Mouse (Mus musculus): ENCODE data around the gene Shc3. TPM values are rescaled to one million over a fixed set of nuclear protein-coding genes. Genes with fewer than 3 reads are reported as not detected.

The Shc3 gene
- total and polyA plus RNA-seq, 3 experiments = not detected

- Histone ChIP-seq H3K36me3 (ENCODE audit: control insufficient read depth in 1 of 2, insufficient read depth in 2 of 2, low read length in 2 of 2) (no peaks in the 10 kb centered on the region), H3K4me1 (ENCODE audit: control insufficient read depth in 1 of 2, insufficient read depth in 2 of 2, low read length in 2 of 2) (no peaks in the 10 kb centered on the region), H3K79me2 (ENCODE audit: control insufficient read depth, insufficient read depth, low read length, poor library complexity) (no peaks in the 10 kb centered on the region), H3K9ac (ENCODE audit: control insufficient read depth, low read depth, low read length, poor library complexity, severe bottlenecking) (no peak overlapping the region), H3K27me3 (ENCODE audit: control insufficient read depth in 1 of 2, insufficient read depth in 2 of 2, low read length in 2 of 2) (no peaks in the 10 kb centered on the region), H3K4me3 (ENCODE audit: control insufficient read depth in 1 of 2, insufficient read depth in 1 of 2, low read depth in 2 of 2, low read length in 2 of 2) (no peak overlapping the region), H3K27ac (ENCODE audit: control insufficient read depth, low read depth, low read length) (no peak overlapping the region), H3K9me3 (replicated peaks; ENCODE audit: insufficient read depth, low read length) (no peaks in the 10 kb centered on the region)
- TF ChIP-seq NELFE (IDR thresholded peaks at IDR 0.05; ENCODE audit: low read depth, low read length) (no peak), ZMIZ1 (IDR thresholded peaks at IDR 0.05; ENCODE audit: low read depth, low read length) (no peak), TAL1 (IDR thresholded peaks at IDR 0.05; ENCODE audit: low read length) (no peak), USF1 (IDR thresholded peaks at IDR 0.05; ENCODE audit: low read depth, low read length) (no peak), CTCF (IDR thresholded peaks at IDR 0.05 in 2 of 3, conservative IDR thresholded peaks at IDR 0.05 in 1 of 3; ENCODE audit: control insufficient read depth in 1 of 3, insufficient read depth in 1 of 3, low read depth in 2 of 3, low read length in 3 of 3, poor library complexity in 1 of 3, severe bottlenecking in 1 of 3) (no peak), MYC (IDR thresholded peaks at IDR 0.05; ENCODE audit: low read depth, low read length) (no peak), MYB (IDR thresholded peaks at IDR 0.05; ENCODE audit: low read depth, low read length) (no peak), CHD2 (IDR thresholded peaks at IDR 0.05; ENCODE audit: low read length) (no peak), SIN3A (IDR thresholded peaks at IDR 0.05; ENCODE audit: low read length) (no peak), KAT2A (conservative IDR thresholded peaks at IDR 0.05; ENCODE audit: low read depth, low read length) (no peak), POLR2A (IDR thresholded peaks at IDR 0.05; ENCODE audit: control insufficient read depth in 1 of 2, insufficient read depth in 1 of 2, low read depth in 1 of 2, low read length in 2 of 2, poor library complexity in 1 of 2) (no peak), ZKSCAN1 (IDR thresholded peaks at IDR 0.05; ENCODE audit: low read depth, low read length) (no peak), E2F4 (IDR thresholded peaks at IDR 0.05; ENCODE audit: borderline replicate concordance, low read depth, low read length) (no peak), SMC3 (IDR thresholded peaks at IDR 0.05; ENCODE audit: low read depth, low read length) (no peak)
- no peak for DNase-seq (ENCODE audit: low read depth, low spot score)
Observed at GRCm38 (mm10) chr13:51482786-51483185, 86.4 kb downstream of the Shc3 start.

GRCm38 (mm10) chr13:51480341-51481011 is 88.7 kb downstream of the Shc3 start:
- Histone ChIP-seq H3K9me3 (replicated peaks; ENCODE audit: insufficient read depth, low read length) (no peaks in the 10 kb centered on the region), H3K9ac (ENCODE audit: control insufficient read depth, low read depth, low read length, poor library complexity, severe bottlenecking) (no peak overlapping the region)
- no peak for DNase-seq (ENCODE audit: low read depth, low spot score)

More at GRCm38 (mm10) chr13:51480341-51481011, 88.7 kb downstream of the Shc3 start:
- no peaks in the 10 kb centered on the region for H3K36me3 ChIP-seq (ENCODE audit: control insufficient read depth in 1 of 2, insufficient read depth in 2 of 2, low read length in 2 of 2)
- no peaks in the 10 kb centered on the region for H3K27me3 ChIP-seq (ENCODE audit: control insufficient read depth in 1 of 2, insufficient read depth in 2 of 2, low read length in 2 of 2)
- no peak overlapping the region for H3K4me3 ChIP-seq (ENCODE audit: control insufficient read depth in 1 of 2, insufficient read depth in 1 of 2, low read depth in 2 of 2, low read length in 2 of 2)
- no peak for TF ChIP-seq CHD1 (IDR thresholded peaks at IDR 0.05; ENCODE audit: low read depth, low read length)
- TF ChIP-seq HCFC1 (IDR thresholded peaks at IDR 0.05; ENCODE audit: low read depth, low read length) = no peak
- no peak for TF ChIP-seq USF1 (IDR thresholded peaks at IDR 0.05; ENCODE audit: low read depth, low read length)
- no peak for TF ChIP-seq CTCF (IDR thresholded peaks at IDR 0.05 in 2 of 3, conservative IDR thresholded peaks at IDR 0.05 in 1 of 3; ENCODE audit: control insufficient read depth in 1 of 3, insufficient read depth in 1 of 3, low read depth in 2 of 3, low read length in 3 of 3, poor library complexity in 1 of 3, severe bottlenecking in 1 of 3)
- TF ChIP-seq BHLHE40 (IDR thresholded peaks at IDR 0.05; ENCODE audit: borderline replicate concordance, low read depth, low read length) = no peak
- no peak for TF ChIP-seq RAD21 (IDR thresholded peaks at IDR 0.05; ENCODE audit: low read depth, low read length)
- no peak for TF ChIP-seq TAL1 (IDR thresholded peaks at IDR 0.05; ENCODE audit: low read length)
- no peak for TF ChIP-seq NRF1 (IDR thresholded peaks at IDR 0.05; ENCODE audit: insufficient read depth, low read depth, low read length, poor library complexity, severe bottlenecking)
- TF ChIP-seq POLR2AphosphoS2 (IDR thresholded peaks at IDR 0.05; ENCODE audit: low read length) = no peak
- no peak for TF ChIP-seq ZNF384 (IDR thresholded peaks at IDR 0.05; ENCODE audit: low read depth, low read length)
- TF ChIP-seq TBP (IDR thresholded peaks at IDR 0.05; ENCODE audit: low read depth, low read length) = no peak
- no peak for TF ChIP-seq USF2 (IDR thresholded peaks at IDR 0.05; ENCODE audit: borderline replicate concordance in 1 of 2, insufficient read depth in 1 of 2, low read depth in 1 of 2, low read length in 2 of 2)
- TF ChIP-seq JUND (IDR thresholded peaks at IDR 0.05; ENCODE audit: low read depth, low read length) = no peak
- TF ChIP-seq MXI1 (IDR thresholded peaks at IDR 0.05; ENCODE audit: low read depth, low read length) = no peak
- no peak for TF ChIP-seq MAFK (IDR thresholded peaks at IDR 0.05; ENCODE audit: borderline replicate concordance, low read depth, low read length)
- TF ChIP-seq GATA1 (IDR thresholded peaks at IDR 0.05; ENCODE audit: low read depth, low read length) = no peak
- no peak overlapping the region for H3K27ac ChIP-seq (ENCODE audit: control insufficient read depth, low read depth, low read length)
- no peaks in the 10 kb centered on the region for H3K4me1 ChIP-seq (ENCODE audit: control insufficient read depth in 1 of 2, insufficient read depth in 2 of 2, low read length in 2 of 2)
- no peaks in the 10 kb centered on the region for H3K79me2 ChIP-seq (ENCODE audit: control insufficient read depth, insufficient read depth, low read length, poor library complexity)
